Mouse (Mus musculus) embryonic facial prominence, embryonic 12.5 days (tissue): ENCODE data around the gene Rnf148. TPM values are rescaled to one million over a fixed set of nuclear protein-coding genes. Genes with fewer than 3 reads are reported as not detected.

Source experiments
- polyA plus RNA-seq: library from polyadenylated mRNA; unstranded; fragments of >200 nt; fragmentation: Nextera tagmentation; extraction: Ambion mirVana; gene quantifications from 2 replicates; pipeline ENCODE4 v1.2.1, GENCODE M21; 2016

The Rnf148 gene
- polyA plus RNA-seq, 1 experiment from 2014 or later: not detected

Other genes with a start within 250 kb of the Rnf148 start
- not detected in 2 replicates for gene Rnf133, start 4.8 kb downstream of the Rnf148 start, polyA plus RNA-seq
- 4.3 and 4.6 TPM in 2 replicates for gene Cadps2, start 184.3 kb upstream of the Rnf148 start, polyA plus RNA-seq